Mouse (Mus musculus): Measurements from ENCODE around the gene A030014E15Rik. TPM values are rescaled to one million over a fixed set of nuclear protein-coding genes. Genes with fewer than 3 reads are reported as not detected.
"Not testable (repeated sequence)": the region's sequence is repeated elsewhere in the genome, so short reads cannot be mapped to it uniquely, and the experiment has no call there.

The A030014E15Rik gene
- not detected in 2 replicates for polyA plus RNA-seq (2015; fragmentation: Nextera tagmentation; extraction: Ambion mirVana)

DNA sequence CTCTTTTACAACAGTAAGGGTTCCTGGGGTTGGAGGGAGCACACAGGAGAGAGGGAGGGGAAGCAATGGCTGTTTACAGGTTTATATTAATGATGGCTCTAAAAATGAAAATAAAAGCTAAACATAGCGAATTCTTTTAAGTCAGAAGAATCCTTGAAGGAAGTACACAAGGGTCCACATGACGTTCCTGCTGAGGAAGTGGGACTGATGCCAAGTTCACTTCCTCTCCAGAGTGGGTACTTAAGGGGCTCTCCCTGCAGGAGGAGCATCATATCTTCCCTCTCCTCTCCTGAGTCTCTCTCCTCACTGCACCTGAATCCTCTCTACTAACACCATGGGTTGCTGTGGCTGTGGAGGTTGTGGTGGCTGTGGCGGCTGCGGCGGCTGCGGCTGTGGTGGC, at the start of gene A030014E15Rik:
TSS of gene A030014E15Rik (plus strand) at position 268 of the 400 bp plus-strand sequence.
- Histone ChIP-seq H3K9me3 (replicated peaks) (no peaks in the 10 kb centered on the region), H3K27ac (no peak within 1 kb of the TSS), H3K4me1 (replicated peaks) (no peaks in the 10 kb centered on the region), H3K36me3 (no peaks in the 10 kb centered on the region), H3K9ac (no peak within 1 kb of the TSS), H3K4me3 (replicated peaks) (no peak within 1 kb of the TSS), H3K27me3 (no peaks in the 10 kb centered on the region), H3K4me2 (no peak within 1 kb of the TSS)
- DNase-seq (no peak), ATAC-seq (ENCODE audit: low read depth) (no peak)
- 76% methylated on average over 6 of the region's 6 CpGs for WGBS (ENCODE audit: insufficient replicate concordance)

DNA sequence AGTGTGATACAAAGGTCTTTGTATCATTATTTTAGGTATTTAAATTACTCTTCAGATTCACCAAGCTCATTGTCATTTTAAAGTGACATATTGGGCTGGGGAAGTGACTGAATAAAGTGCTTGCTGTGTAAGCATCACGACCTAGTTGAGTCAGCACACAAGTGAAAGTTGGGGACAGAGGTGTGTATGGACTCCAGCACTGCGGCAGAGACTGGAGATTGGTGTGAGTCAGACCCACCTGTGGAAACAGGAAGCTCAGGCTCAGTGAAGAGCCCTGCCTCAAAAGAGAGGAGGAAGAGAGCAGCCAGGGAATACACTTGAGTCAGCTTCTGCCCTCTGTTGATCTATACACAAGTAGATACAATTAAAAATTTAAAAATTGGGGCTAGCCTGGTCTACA, 45.5 kb upstream of the A030014E15Rik start:
- Histone ChIP-seq H3K27me3 (no peaks in the 10 kb centered on the region), H3K27ac (no peak overlapping the region), H3K4me3 (replicated peaks) (no peak overlapping the region), H3K36me3 (peaks cover 80% of the 10 kb centered on the region), H3K9me3 (replicated peaks) (no peaks in the 10 kb centered on the region), H3K9ac (no peak overlapping the region), H3K4me2 (no peak overlapping the region), H3K4me1 (replicated peaks) (no peaks in the 10 kb centered on the region)
- no peak for DNase-seq
- WGBS (ENCODE audit: insufficient replicate concordance): 57% methylated on average over 2 of the region's 2 CpGs
- ATAC-seq (ENCODE audit: low read depth): no peak

DNA sequence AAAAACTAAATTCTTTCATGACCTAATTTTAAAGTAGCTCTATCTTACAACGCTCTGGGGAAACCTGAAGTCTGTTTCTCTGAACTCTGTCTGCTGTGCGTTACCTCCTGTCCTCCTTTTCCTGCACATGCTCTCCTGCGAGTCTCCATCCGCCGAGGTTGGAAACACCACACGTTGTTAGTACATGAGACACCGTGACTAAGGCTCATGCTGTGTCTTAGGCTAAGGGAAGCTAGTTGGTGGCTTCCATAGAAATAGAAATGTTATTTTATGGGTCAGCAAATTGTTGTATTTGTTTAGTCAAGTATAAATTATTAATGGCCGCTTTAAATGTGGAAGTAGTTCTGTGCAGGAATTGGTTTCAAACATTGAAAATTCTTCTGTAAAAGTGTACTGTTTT, 44.5 kb upstream of the A030014E15Rik start:
- ATAC-seq (ENCODE audit: low read depth) (no peak), DNase-seq (no peak)
- no peaks in the 10 kb centered on the region for H3K9me3 ChIP-seq (replicated peaks)
- no peak overlapping the region for H3K9ac ChIP-seq
- no peak overlapping the region for H3K27ac ChIP-seq
- WGBS (ENCODE audit: insufficient replicate concordance): 92% methylated on average over 8 of the region's 8 CpGs
- no peak overlapping the region for H3K4me2 ChIP-seq
- H3K4me1 ChIP-seq (replicated peaks): no peaks in the 10 kb centered on the region
- peaks cover 81% of the 10 kb centered on the region for H3K36me3 ChIP-seq
- no peak overlapping the region for H3K4me3 ChIP-seq (replicated peaks)
- H3K27me3 ChIP-seq: no peaks in the 10 kb centered on the region

DNA sequence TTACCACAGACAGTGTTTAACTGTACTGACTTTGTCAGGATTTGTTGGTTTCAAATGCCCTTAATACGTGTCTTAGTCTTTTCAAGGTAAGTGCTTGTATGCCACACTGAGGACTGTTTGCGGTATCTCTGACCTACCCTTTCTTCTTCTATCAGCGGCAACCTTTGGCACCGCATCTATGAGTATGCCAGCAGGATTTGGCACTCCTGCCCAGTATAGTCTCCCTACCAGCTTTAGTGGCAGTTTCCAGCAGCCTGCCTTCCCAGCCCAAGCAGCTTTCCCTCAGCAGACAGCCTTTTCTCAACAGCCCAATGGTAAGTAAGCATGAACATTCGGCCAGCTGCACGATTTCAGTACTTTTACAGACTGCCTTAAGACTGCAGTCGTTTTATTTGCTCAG, 31.4 kb upstream of the A030014E15Rik start:
- Histone ChIP-seq H3K27ac (no peak overlapping the region), H3K4me1 (replicated peaks) (no peaks in the 10 kb centered on the region), H3K36me3 (peaks cover 82% of the 10 kb centered on the region), H3K4me3 (replicated peaks) (no peak overlapping the region), H3K4me2 (no peak overlapping the region), H3K9me3 (replicated peaks) (no peaks in the 10 kb centered on the region), H3K9ac (no peak overlapping the region), H3K27me3 (no peaks in the 10 kb centered on the region)
- no peak for ATAC-seq (ENCODE audit: low read depth)
- WGBS (ENCODE audit: insufficient replicate concordance): 94% methylated on average over 7 of the region's 7 CpGs
- no peak for DNase-seq

DNA sequence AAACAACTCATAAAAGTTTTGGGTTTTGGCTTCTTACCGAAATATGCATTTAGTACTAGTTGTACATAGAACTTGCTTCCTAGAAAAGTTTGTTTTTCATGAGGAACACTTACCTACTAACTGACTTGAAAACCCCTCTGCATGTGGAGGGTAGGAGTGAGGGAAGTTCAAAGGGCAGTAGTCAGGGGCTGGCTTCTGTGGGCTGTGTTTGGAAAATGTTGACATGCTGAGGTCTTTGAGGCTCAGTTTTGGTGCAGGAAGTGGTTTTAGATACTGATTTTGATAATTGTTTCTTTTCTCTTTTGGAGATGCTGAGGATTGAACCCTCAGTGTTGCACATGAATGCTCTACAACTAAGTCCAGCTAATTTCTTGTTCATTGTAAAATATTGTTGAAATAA, 24.1 kb upstream of the A030014E15Rik start:
- Histone ChIP-seq H3K4me1 (replicated peaks) (no peaks in the 10 kb centered on the region), H3K9me3 (replicated peaks) (no peaks in the 10 kb centered on the region), H3K27me3 (no peaks in the 10 kb centered on the region), H3K9ac (no peak overlapping the region), H3K27ac (no peak overlapping the region), H3K36me3 (peaks cover 70% of the 10 kb centered on the region), H3K4me3 (replicated peaks) (no peak overlapping the region), H3K4me2 (no peak overlapping the region)
- DNase-seq (no peak), ATAC-seq (ENCODE audit: low read depth) (no peak)
- WGBS (ENCODE audit: insufficient replicate concordance): 88% methylated on average over 1 of the region's 1 CpGs

DNA sequence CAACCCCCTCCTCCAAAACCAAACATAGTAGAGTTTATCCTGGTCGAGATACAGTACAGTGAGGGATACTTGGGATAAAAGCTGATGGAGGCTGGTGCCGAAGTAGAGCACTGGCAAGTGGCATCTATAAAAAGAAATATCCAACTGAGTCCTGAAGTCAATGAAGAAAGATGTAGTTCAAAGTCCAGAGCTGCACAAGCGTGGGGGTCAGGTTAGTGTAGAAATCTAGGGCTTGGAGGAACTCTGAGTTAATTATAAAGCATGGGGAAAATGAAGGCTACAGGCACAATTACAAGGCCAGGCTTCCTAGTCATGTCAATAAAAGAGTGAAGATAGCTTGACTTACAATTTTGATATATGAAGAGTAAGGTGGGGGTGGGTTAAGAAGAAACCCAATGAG, 23.5 kb upstream of the A030014E15Rik start:
- ATAC-seq (ENCODE audit: low read depth) (no peak), DNase-seq (no peak)
- Histone ChIP-seq H3K4me1 (replicated peaks) (no peaks in the 10 kb centered on the region), H3K4me2 (no peak overlapping the region), H3K27me3 (no peaks in the 10 kb centered on the region), H3K4me3 (replicated peaks) (no peak overlapping the region), H3K27ac (no peak overlapping the region), H3K36me3 (peaks cover 68% of the 10 kb centered on the region), H3K9ac (no peak overlapping the region), H3K9me3 (replicated peaks) (no peaks in the 10 kb centered on the region)
- WGBS (ENCODE audit: insufficient replicate concordance): 86% methylated on average over 3 of the region's 3 CpGs

DNA sequence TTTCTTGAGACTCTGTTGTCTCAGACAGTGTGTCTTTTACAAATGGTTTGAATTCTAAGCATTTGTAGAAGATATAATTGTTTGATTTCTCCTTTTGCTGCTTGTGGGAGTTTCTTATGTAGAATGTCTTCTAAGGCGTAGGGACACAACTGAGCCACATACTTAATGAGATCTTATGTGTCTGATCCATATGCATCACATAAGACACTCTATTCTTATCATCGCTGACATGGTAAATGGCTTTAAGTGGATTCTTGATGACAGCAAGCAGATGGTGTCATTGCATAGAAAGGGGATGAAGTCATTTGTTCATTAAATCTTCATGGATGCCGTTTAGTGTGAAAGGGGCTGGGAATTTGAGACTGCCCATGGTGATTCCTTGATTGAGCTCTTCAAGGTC, 18.8 kb upstream of the A030014E15Rik start:
- Histone ChIP-seq H3K4me3 (replicated peaks) (no peak overlapping the region), H3K36me3 (peaks cover 38% of the 10 kb centered on the region), H3K27ac (no peak overlapping the region), H3K9ac (no peak overlapping the region), H3K4me2 (no peak overlapping the region), H3K4me1 (replicated peaks) (peaks cover 5% of the 10 kb centered on the region), H3K9me3 (replicated peaks) (no peaks in the 10 kb centered on the region), H3K27me3 (no peaks in the 10 kb centered on the region)
- ATAC-seq (ENCODE audit: low read depth) (no peak), DNase-seq (no peak)
- WGBS (ENCODE audit: insufficient replicate concordance): 86% methylated on average over 3 of the region's 3 CpGs

DNA sequence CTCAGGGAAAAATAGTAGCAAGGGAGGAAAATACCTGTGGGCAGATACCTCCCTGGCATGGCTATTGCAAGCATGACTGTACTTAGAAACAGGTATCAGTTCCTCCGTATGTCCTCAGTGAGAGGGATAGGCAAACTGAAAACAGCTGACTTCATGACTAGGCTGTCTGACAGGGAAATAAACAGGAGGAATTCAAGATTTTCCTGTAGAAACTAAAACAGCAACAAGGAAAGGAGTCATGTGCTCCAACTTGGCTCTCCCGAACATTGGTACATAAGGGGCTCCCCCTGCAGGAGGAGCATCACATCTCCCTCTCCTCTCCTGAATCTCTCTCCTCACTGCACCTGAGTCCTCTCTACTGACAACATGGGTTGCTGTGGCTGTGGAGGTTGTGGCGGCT, 11.7 kb upstream of the A030014E15Rik start, which contains the start of gene A030005L19Rik:
TSS of gene A030005L19Rik (plus strand) at position 301 of the 400 bp plus-strand sequence.
- Histone ChIP-seq H3K9ac (no peak within 1 kb of the TSS), H3K9me3 (replicated peaks) (no peaks in the 10 kb centered on the region), H3K4me3 (replicated peaks) (no peak within 1 kb of the TSS), H3K36me3 (0 out of 2 replicates have a peak, but pooled peaks cover 5% of the 10 kb centered on the region), H3K27ac (no peak within 1 kb of the TSS), H3K4me1 (replicated peaks) (peaks cover 20% of the 10 kb centered on the region), H3K27me3 (no peaks in the 10 kb centered on the region), H3K4me2 (no peak within 1 kb of the TSS)
- DNase-seq (no peak), ATAC-seq (ENCODE audit: low read depth) (no peak)
- 77% methylated on average over 3 of the region's 3 CpGs for WGBS (ENCODE audit: insufficient replicate concordance)

DNA sequence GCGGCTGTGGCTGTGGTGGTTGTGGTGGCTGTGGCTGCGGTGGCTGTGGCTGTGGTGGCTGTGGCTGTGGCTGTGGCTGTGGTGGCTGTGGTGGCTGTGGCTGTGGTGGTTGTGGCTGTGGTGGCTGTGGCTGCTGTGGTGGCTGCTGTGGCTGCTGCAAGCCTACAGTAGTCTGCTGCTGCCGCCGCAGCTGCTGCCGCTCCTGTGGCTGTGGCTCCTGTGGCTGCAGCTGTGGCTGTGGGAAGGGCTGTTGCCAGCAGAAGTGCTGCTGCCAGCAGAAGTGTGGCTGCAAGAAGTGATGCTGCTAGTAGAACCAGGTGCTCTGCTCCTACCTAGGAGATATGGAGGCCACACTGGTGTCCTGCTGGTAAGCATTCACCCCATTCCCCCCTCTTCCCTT, 11.3 kb upstream of the A030014E15Rik start:
- not testable (repeated sequence) for H3K27ac ChIP-seq; H3K36me3 ChIP-seq; H3K4me2 ChIP-seq; ATAC-seq (ENCODE audit: low read depth); DNase-seq; H3K9ac ChIP-seq; H3K4me3 ChIP-seq (replicated peaks); H3K27me3 ChIP-seq; H3K9me3 ChIP-seq (replicated peaks)
- H3K4me1 ChIP-seq (replicated peaks): peaks cover 20% of the 10 kb centered on the region
- 72% methylated on average over 5 of the region's 5 CpGs for WGBS (ENCODE audit: insufficient replicate concordance)

DNA sequence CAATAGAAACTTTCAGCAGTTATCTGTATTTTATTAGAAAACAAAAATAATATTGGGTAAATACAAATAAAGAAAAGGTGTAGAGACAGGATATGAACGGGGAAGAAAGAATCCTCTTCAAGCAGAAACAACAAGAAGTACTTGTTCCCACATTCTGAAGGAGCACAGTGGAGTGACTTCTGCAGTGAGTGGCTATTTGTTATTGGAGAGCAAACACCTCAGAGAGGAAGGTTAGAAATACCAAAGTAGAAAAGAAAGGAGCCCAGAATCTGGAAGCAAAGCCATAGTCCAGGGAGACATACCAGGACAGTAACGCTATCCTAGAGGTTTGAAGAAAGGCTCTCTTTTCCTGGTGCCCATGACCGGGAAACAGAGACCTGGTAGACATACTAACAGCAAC, 5.8 kb downstream of the A030014E15Rik start:
- ATAC-seq (ENCODE audit: low read depth); H3K36me3 ChIP-seq; H3K9ac ChIP-seq; H3K4me3 ChIP-seq (replicated peaks); H3K27me3 ChIP-seq; H3K9me3 ChIP-seq (replicated peaks); H3K27ac ChIP-seq; H3K4me2 ChIP-seq; H3K4me1 ChIP-seq (replicated peaks); DNase-seq: not testable (repeated sequence)
- WGBS (ENCODE audit: insufficient replicate concordance): 67% methylated on average over 3 of the region's 3 CpGs

DNA sequence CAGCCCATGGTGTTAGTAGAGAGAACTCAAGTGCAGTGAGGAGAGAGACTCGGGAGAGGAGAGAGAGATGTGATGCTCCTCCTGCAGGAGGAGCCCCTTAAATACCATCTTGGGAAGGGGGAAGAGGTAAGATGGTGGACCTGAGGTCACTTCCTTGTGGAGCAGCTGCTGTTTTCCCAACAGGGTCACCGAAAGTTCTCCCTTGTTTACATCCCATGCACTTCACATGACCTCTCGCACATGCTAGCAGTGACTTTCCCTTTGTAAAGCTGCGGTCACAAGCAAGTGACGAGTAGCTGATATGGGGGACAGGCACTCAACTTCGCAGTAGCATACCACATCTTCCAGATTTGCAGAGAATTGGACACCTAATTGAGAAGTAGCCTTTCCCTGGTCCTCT, 6.6 kb downstream of the A030014E15Rik start, which contains the start of gene Gm6217:
TSS of gene Gm6217 (minus strand) at position 74 of the 400 bp plus-strand sequence.
- H3K27ac ChIP-seq; H3K4me1 ChIP-seq (replicated peaks); H3K4me2 ChIP-seq; H3K9me3 ChIP-seq (replicated peaks); H3K36me3 ChIP-seq; H3K27me3 ChIP-seq; H3K4me3 ChIP-seq (replicated peaks); ATAC-seq (ENCODE audit: low read depth); H3K9ac ChIP-seq; DNase-seq: not testable (repeated sequence)
- WGBS (ENCODE audit: insufficient replicate concordance): no CpG with 5 or more reads among the region's 6 CpGs

DNA sequence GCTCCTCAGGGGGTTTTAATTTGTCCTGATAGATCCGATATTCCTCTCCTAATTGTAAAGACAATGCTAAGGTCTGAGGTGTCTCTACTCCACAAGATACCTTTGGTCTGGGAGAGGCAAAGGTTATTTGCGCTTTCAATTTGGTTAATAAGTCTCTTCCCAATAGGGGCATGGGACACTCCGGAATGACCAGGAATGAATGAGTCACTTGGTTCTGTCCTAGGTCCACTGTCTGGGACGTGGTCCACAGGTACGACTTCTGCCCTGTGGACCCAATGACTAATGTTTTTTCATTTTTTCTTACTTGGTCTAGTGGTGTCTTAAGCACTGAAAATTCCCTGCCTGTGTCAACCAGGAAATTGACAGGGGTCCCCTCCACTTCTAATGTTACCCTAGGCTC, 13.9 kb downstream of the A030014E15Rik start:
- ATAC-seq (ENCODE audit: low read depth) (no peak), DNase-seq (no peak)
- no peak overlapping the region for H3K4me2 ChIP-seq
- H3K27ac ChIP-seq: no peak overlapping the region
- H3K27me3 ChIP-seq: no peaks in the 10 kb centered on the region
- 78% methylated on average over 5 of the region's 5 CpGs for WGBS (ENCODE audit: insufficient replicate concordance)
- H3K36me3 ChIP-seq: no peaks in the 10 kb centered on the region
- H3K9me3 ChIP-seq (replicated peaks): 0 out of 2 replicates have a peak, but pooled peaks cover 10% of the 10 kb centered on the region
- H3K9ac ChIP-seq: no peak overlapping the region
- H3K4me3 ChIP-seq (replicated peaks): no peak overlapping the region
- no peaks in the 10 kb centered on the region for H3K4me1 ChIP-seq (replicated peaks)
